Mouse (Mus musculus) lung, adult 10 weeks (tissue): ENCODE measurements around the gene Ptma. TPM values are rescaled to one million over a fixed set of nuclear protein-coding genes. Genes with fewer than 3 reads are reported as not detected.

Source experiments
- polyA plus RNA-seq: library from polyadenylated mRNA; stranded (reverse); fragments of 350-450 nt; fragmentation: Illumina TruSeq; extraction: RNeasy Lipid Tissue Mini Kit (QIAGEN cat#74804); gene quantifications from one replicate; pipeline ENCODE4 v1.2.3, GENCODE M21; 2014; ENCODE audit warnings: low read depth, low replicate concordance; ENCODE audit not compliant: insufficient read depth

The Ptma gene
- polyA plus RNA-seq: 1,182 TPM

GRCm38 (mm10) chr1:86526116-86526788, at the start of gene Ptma:
Gene Ptma, plus strand, starts transcription at chr1:86526726.

Other genes with a start within 250 kb of the Ptma start
- 4.5 TPM for gene B3gnt7, start 223.9 kb upstream of the Ptma start, polyA plus RNA-seq
- gene Ncl, start 167.3 kb upstream of the Ptma start, polyA plus RNA-seq: 97.1 TPM
- gene Nmur1, start 100.5 kb upstream of the Ptma start, polyA plus RNA-seq: 0.81 TPM
- gene Tex44, start 100.4 kb upstream of the Ptma start, polyA plus RNA-seq: not detected
- 28.8 TPM for gene Pde6d, start 55.9 kb downstream of the Ptma start, polyA plus RNA-seq
- gene Cops7b, start 56.2 kb downstream of the Ptma start, polyA plus RNA-seq: 10.9 TPM
- not detected for gene Nppc, start 143.8 kb downstream of the Ptma start, polyA plus RNA-seq
- gene Dis3l2, start 177.1 kb downstream of the Ptma start, polyA plus RNA-seq: 6.8 TPM